Mouse (Mus musculus) cortical plate, adult 2 months (tissue): Measurements from ENCODE around the gene Sh3bp5.

Experiments
- CTCF ChIP-seq: fragments of 200-500 bp; IDR thresholded peaks from 2 replicates; pipeline ENCODE4 v1.5.1; 2011; ENCODE audit warnings: mild to moderate bottlenecking, control low read depth, low read length; ENCODE audit not compliant: insufficient read depth; ENCODE audit errors: extremely low read depth
- POLR2A ChIP-seq: fragments of 200-500 bp; IDR thresholded peaks from 2 replicates; pipeline ENCODE4 v1.6.1; 2011; ENCODE audit warnings: mild to moderate bottlenecking, low read length, control low read depth; ENCODE audit not compliant: insufficient read depth; ENCODE audit errors: extremely low read depth

GRCm38 (mm10) chr14:31412651-31413056, 23.2 kb downstream of the Sh3bp5 start:
- TF ChIP-seq CTCF, result no peak
- no peak for TF ChIP-seq POLR2A
